Mouse (Mus musculus) cortical plate, adult 2 months (tissue): ENCODE results near the gene Zbed6.

Experiments
- CTCF ChIP-seq: fragments of 200-500 bp; IDR thresholded peaks from 2 replicates; pipeline ENCODE4 v1.5.1; 2011; ENCODE audit warnings: mild to moderate bottlenecking, control low read depth, low read length; ENCODE audit not compliant: insufficient read depth; ENCODE audit errors: extremely low read depth
- POLR2A ChIP-seq: fragments of 200-500 bp; IDR thresholded peaks from 2 replicates; pipeline ENCODE4 v1.6.1; 2011; ENCODE audit warnings: mild to moderate bottlenecking, low read length, control low read depth; ENCODE audit not compliant: insufficient read depth; ENCODE audit errors: extremely low read depth

- TF ChIP-seq CTCF (no peak), POLR2A (no peak)
Measured at GRCm38 (mm10) chr1:133689897-133690296, 29.2 kb upstream of the Zbed6 start, which contains the start of gene Lax1.
